Mouse (Mus musculus) liver (tissue): ENCODE measurements at regions not wholly inside any gene's neighbourhood (a gene's known extent, or its start where the extent isn't known, plus 50 kb on each side); places are given as distances from the start of the nearest gene placed in this dataset.

Experiments used
- DNase-seq: peaks from one replicate; pipeline ENCODE4 v3.0.0-alpha.2; 2020; ENCODE audit warnings: mixed read lengths

GRCm38 (mm10) chr9:113295850-113296467, 412.1 kb downstream of the Pdcd6ip start:
- DNase-seq: peak; percentile 4

- no peak for DNase-seq
These were observed 420.7 kb downstream of the Pdcd6ip start for GRCm38 (mm10) chr9:113287397-113287796.

- no peak for DNase-seq
These were observed 424.8 kb downstream of the Pdcd6ip start for GRCm38 (mm10) chr9:113283244-113283643.

- no peak for DNase-seq
These were observed 437.5 kb downstream of the Pdcd6ip start for GRCm38 (mm10) chr9:113270595-113270994.

GRCm38 (mm10) chr9:113267696-113268095, 440.4 kb downstream of the Pdcd6ip start:
- DNase-seq: no peak

GRCm38 (mm10) chr9:113263636-113264035, 444.4 kb downstream of the Pdcd6ip start:
- no peak for DNase-seq

- no peak for DNase-seq
These were observed 447.8 kb downstream of the Pdcd6ip start for GRCm38 (mm10) chr9:113260296-113260695.

- DNase-seq: no peak
These were observed 449.5 kb downstream of the Pdcd6ip start for GRCm38 (mm10) chr9:113258556-113258955.

- no peak for DNase-seq
These were observed 459.3 kb downstream of the Pdcd6ip start for GRCm38 (mm10) chr9:113248703-113249274.

- DNase-seq: no peak
These were observed 460.1 kb downstream of the Pdcd6ip start for GRCm38 (mm10) chr9:113247950-113248349.

- DNase-seq: no peak
These were observed 464.2 kb downstream of the Pdcd6ip start for GRCm38 (mm10) chr9:113243870-113244269.

- DNase-seq: no peak
These were observed 474.7 kb downstream of the Pdcd6ip start for GRCm38 (mm10) chr9:113233370-113233769.

- DNase-seq: no peak
These were observed 478.7 kb downstream of the Pdcd6ip start for GRCm38 (mm10) chr9:113229391-113229790.

- no peak for DNase-seq
These were observed 494.1 kb downstream of the Pdcd6ip start for GRCm38 (mm10) chr9:113213930-113214329.

- DNase-seq: no peak
These were observed 495.7 kb downstream of the Pdcd6ip start for GRCm38 (mm10) chr9:113212389-113212788.

GRCm38 (mm10) chr9:113208181-113208580, 499.9 kb downstream of the Pdcd6ip start:
- DNase-seq: no peak

GRCm38 (mm10) chr9:113199241-113199640, 508.8 kb downstream of the Pdcd6ip start:
- DNase-seq: no peak

GRCm38 (mm10) chr9:113195556-113195955, 512.5 kb downstream of the Pdcd6ip start:
- no peak for DNase-seq

- DNase-seq: no peak
These were observed 515.3 kb downstream of the Pdcd6ip start for GRCm38 (mm10) chr9:113192773-113193172.

- DNase-seq: no peak
These were observed 516.9 kb downstream of the Pdcd6ip start for GRCm38 (mm10) chr9:113191163-113191562.

GRCm38 (mm10) chr9:113181182-113181581, 526.9 kb downstream of the Pdcd6ip start:
- DNase-seq: no peak

GRCm38 (mm10) chr9:113177918-113178235, 530.2 kb downstream of the Pdcd6ip start:
- DNase-seq: no peak

- DNase-seq: no peak
These were observed 530.7 kb downstream of the Pdcd6ip start for GRCm38 (mm10) chr9:113177181-113177917.

- no peak for DNase-seq
These were observed 536.2 kb downstream of the Pdcd6ip start for GRCm38 (mm10) chr9:113171767-113172405.
